Mouse (Mus musculus) intestine, embryonic 16.5 days (tissue): ENCODE measurements at regions not wholly inside any gene's neighbourhood (a gene's known extent, or its start where the extent isn't known, plus 50 kb on each side); places are given as distances from the start of the nearest gene placed in this dataset.

Experiments used
- ATAC-seq: fragments of 200-750 bp; cut with Nextera tagmentation; 2 replicates; pipeline ENCODE4 v1.8.0; 2017; ENCODE audit warnings: moderate TSS enrichment, moderate library complexity
- H3K27ac ChIP-seq: fragments of 300-500 bp; sonication (generic); 2 replicates; pipeline ENCODE4 v1.5.1; 2014; ENCODE audit warnings: mild to moderate bottlenecking, low read length
- H3K27me3 ChIP-seq: fragments of 300-500 bp; sonication (generic); replicated peaks from 2 replicates; pipeline ENCODE4 v1.6.1; 2014; ENCODE audit warnings: low read length, control low read depth, mixed read lengths; ENCODE audit not compliant: control insufficient read depth, insufficient read depth
- H3K36me3 ChIP-seq: fragments of 300-500 bp; sonication (generic); 2 replicates; pipeline ENCODE4 v1.6.1; 2014; ENCODE audit warnings: low read length, control low read depth; ENCODE audit not compliant: control insufficient read depth, insufficient read depth
- H3K4me1 ChIP-seq: fragments of 300-500 bp; sonication (generic); 2 replicates; pipeline ENCODE4 v1.6.1; 2014; ENCODE audit warnings: low read length, control low read depth, mixed read lengths; ENCODE audit not compliant: control insufficient read depth, insufficient read depth
- H3K4me2 ChIP-seq: fragments of 300-500 bp; sonication (generic); 2 replicates; pipeline ENCODE4 v1.6.1; 2014; ENCODE audit warnings: low read depth, low read length, control low read depth
- H3K4me3 ChIP-seq: fragments of 300-500 bp; sonication (generic); 2 replicates; pipeline ENCODE4 v1.5.1; 2014; ENCODE audit warnings: mild to moderate bottlenecking, low read length
- H3K9ac ChIP-seq: fragments of 300-500 bp; sonication (generic); 2 replicates; pipeline ENCODE4 v1.6.1; 2014; ENCODE audit warnings: low read depth, low read length
- H3K9me3 ChIP-seq: fragments of 300-500 bp; sonication (generic); 2 replicates; pipeline ENCODE4 v1.6.1; 2016; ENCODE audit warnings: low read length, control low read depth; ENCODE audit not compliant: control insufficient read depth
- WGBS: fragments of 180-500 bp; shearing (Covaris S2); extraction: QIAGEN DNeasy Blood & Tissue Kit; methylation state at CpG from one replicate; pipeline ENCODE4 v1.1.7; 2014; 5-methylcytosine and 5-hydroxymethylcytosine counted together

DNA sequence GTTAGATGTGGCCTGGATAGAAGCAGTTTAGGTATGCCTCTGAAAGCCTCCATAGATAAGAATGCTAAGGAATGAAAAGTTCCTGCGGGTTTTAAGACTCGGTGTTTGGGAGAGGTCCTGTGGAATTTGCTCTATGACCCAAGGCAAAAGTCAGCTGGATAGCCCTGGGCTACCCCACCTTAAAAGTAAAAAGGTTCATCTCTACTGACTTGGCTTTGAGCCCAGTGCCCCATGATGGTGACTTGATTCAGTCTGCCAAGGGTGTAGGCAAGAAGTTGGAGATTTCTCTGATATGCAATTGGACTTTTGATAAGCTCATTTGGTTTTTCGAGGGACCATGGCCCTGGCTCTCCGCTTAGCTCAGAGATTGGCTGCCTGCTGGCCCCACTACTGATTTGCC is 78.8 kb upstream of the Herc3 start:
- Histone ChIP-seq H3K36me3 (no peaks in the 10 kb centered on the region), H3K27ac (no peak overlapping the region), H3K9ac (no peak overlapping the region), H3K4me3 (no peak overlapping the region), H3K9me3 (no peaks in the 10 kb centered on the region), H3K4me2 (no peak overlapping the region), H3K4me1 (no peaks in the 10 kb centered on the region), H3K27me3 (no peaks in the 10 kb centered on the region)
- no peak for ATAC-seq
- 89% methylated on average over 4 of the region's 4 CpGs for WGBS

DNA sequence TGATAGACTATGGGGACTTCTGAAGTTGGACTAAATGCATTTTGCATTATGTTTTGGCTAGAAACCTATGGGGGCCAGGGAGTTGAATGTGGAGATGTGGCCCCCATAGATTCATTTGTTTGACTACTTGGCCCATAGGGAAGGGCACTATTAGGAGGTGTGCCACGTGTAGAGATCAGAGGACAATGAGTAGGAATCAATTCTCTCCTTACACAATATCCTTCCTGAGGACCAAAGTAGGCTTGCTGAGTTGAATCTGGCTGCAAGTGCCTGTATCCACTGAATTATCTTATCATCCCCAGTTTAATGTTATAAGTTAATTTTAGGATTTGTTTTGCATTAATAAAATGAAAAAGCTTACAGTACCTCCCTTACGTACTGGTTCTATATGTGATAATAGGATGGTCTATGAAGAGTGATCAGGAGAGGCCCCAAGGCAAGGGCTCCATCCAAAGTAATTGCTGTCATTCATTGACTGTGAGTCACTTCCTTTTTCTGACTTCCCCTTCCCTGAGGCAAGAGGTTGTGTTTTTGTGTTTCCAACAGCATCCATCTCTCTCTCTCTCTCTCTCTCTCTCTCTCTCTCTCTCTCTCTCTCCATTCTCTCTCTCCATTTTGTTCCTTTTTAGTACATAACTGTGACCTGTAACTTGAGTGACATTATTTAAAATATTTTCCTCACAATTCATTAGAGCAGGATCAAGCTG is 74.8 kb upstream of the Herc3 start:
- H3K27ac ChIP-seq, result no peak overlapping the region
- no peaks in the 10 kb centered on the region for H3K4me1 ChIP-seq
- no peaks in the 10 kb centered on the region for H3K9me3 ChIP-seq
- 63% methylated on average over 2 of the region's 2 CpGs for WGBS
- H3K4me2 ChIP-seq, result no peak overlapping the region
- no peaks in the 10 kb centered on the region for H3K27me3 ChIP-seq
- H3K36me3 ChIP-seq, result no peaks in the 10 kb centered on the region
- H3K4me3 ChIP-seq, result no peak overlapping the region
- H3K9ac ChIP-seq, result no peak overlapping the region
- no peak for ATAC-seq

DNA sequence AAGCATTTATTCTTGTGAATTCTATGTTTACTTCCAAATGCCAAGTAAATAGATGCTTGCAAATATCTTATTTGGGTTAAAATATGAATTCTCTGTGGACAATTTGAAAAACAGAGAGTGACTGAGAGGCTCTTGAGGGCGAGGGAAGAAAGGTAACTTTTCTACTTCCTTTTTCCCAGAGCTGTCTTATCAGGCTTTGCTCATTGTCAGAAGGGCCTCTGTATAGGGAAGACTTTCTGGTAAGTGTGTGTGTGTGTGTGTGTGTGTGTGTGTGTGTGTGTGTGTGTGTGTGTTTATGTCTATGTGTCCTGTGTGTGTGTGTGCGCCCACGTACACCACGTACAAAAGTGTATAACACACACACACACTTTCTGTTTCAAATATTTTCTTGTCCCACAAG is 73.9 kb upstream of the Herc3 start:
- H3K9ac ChIP-seq, result no peak overlapping the region

DNA sequence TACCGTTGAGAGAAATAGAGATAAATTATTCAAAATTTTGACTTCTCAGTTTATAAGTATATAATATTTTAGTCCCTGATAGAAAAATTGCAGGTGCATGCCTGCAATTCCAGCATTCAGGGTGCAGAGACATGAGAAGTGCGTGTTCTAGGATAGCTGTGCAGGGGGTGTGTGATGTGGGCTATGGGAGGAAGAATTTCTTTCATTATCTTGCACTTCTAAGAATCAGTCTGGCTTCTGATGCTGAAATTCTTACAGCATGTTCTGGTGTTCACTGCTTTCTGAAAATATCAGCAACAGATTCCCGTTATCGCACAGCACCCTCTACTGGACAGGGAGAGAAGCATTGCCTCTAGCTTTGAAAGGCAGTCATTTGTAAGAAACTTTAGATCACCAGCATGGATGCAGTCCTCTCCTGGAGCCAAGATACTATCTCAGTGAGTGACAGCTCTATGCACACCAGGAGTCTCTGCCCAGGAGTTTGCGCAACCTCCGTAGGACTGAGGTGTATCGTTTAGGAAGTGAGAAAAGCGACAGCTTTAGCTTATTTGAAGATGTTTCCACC is 60.5 kb upstream of the Herc3 start:
- Histone ChIP-seq H3K4me3 (no peak overlapping the region), H3K36me3 (no peaks in the 10 kb centered on the region), H3K4me1 (no peaks in the 10 kb centered on the region), H3K9me3 (no peaks in the 10 kb centered on the region), H3K27ac (no peak overlapping the region), H3K27me3 (no peaks in the 10 kb centered on the region), H3K9ac (no peak overlapping the region), H3K4me2 (no peak overlapping the region)
- WGBS, result 24% methylated on average over 8 of the region's 8 CpGs
- ATAC-seq, result peak; percentile 36; the same call in 1 of the 2 replicates

More for the DNA sequence above, 73.9 kb upstream of the Herc3 start:
- Histone ChIP-seq H3K4me3 (no peak overlapping the region), H3K9me3 (no peaks in the 10 kb centered on the region), H3K36me3 (no peaks in the 10 kb centered on the region), H3K4me1 (no peaks in the 10 kb centered on the region), H3K27me3 (no peaks in the 10 kb centered on the region), H3K4me2 (no peak overlapping the region), H3K27ac (no peak overlapping the region)
- WGBS, result 84% methylated on average over 4 of the region's 4 CpGs
- no peak for ATAC-seq

DNA sequence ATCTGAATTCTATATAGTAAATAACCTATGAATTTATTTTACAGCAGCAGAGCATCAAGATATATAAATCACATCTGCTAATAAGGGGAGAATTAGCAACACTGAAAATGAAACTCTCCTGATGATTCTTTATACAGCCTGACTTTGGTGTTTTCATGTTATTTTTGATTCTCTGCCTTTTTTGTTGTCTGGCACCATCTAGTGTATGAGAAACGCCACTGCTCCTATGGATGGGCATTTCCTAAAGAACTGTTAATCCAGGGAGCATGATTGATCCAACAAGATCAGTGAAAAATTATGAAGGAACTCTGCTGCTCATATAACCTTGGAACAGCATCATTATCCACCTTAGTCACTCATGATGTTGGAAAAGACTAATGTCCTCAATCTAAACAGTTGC is 59.3 kb upstream of the Herc3 start:
- Histone ChIP-seq H3K9me3 (no peaks in the 10 kb centered on the region), H3K4me3 (no peak overlapping the region), H3K36me3 (no peaks in the 10 kb centered on the region), H3K4me2 (no peak overlapping the region), H3K27ac (no peak overlapping the region), H3K4me1 (no peaks in the 10 kb centered on the region), H3K27me3 (no peaks in the 10 kb centered on the region), H3K9ac (no peak overlapping the region)
- ATAC-seq, result no peak
- WGBS, result 5% methylated on average over 1 of the region's 1 CpGs
